Mouse (Mus musculus): ENCODE measurements at regions not wholly inside any gene's neighbourhood (a gene's known extent, or its start where the extent isn't known, plus 50 kb on each side); places are given as distances from the start of the nearest gene placed in this dataset.

GRCm38 (mm10) chr6:122390720-122391119 lies 50.4 kb upstream of the Phc1 start:
- TF ChIP-seq CTCF (IDR thresholded peaks at IDR 0.05; ENCODE audit: borderline replicate concordance, extremely low read depth, insufficient read depth, insufficient read length) (no peak), POLR2A (IDR thresholded peaks at IDR 0.05; ENCODE audit: borderline replicate concordance, extremely low read depth, insufficient read depth, insufficient read length, poor library complexity, severe bottlenecking) (no peak)

Measured in brain, embryonic 14.5 days (tissue).